Mouse (Mus musculus): Measurements from ENCODE around the gene Rock2. TPM values are rescaled to one million over a fixed set of nuclear protein-coding genes. Genes with fewer than 3 reads are reported as not detected.

The Rock2 gene
- polyA plus RNA-seq, 1 experiment from 2014 or later: 15.7 TPM

GRCm38 (mm10) chr12:16911524-16911923, 16.8 kb downstream of the Rock2 start:
- no peaks in the 10 kb centered on the region for H3K27me3 ChIP-seq
- H3K27ac ChIP-seq: no peak overlapping the region
- peaks cover 8% of the 10 kb centered on the region; the same call in 1 of the 2 replicates for H3K4me1 ChIP-seq (replicated peaks)
- no peak for ATAC-seq
- H3K4me3 ChIP-seq (replicated peaks): no peak overlapping the region
- H3K36me3 ChIP-seq: no peaks in the 10 kb centered on the region
- WGBS: 47% methylated on average over 2 of the region's 3 CpGs
- H3K9me3 ChIP-seq: no peaks in the 10 kb centered on the region
- no peak overlapping the region for H3K4me2 ChIP-seq (replicated peaks)
- no peak overlapping the region for H3K9ac ChIP-seq (replicated peaks)

GRCm38 (mm10) chr12:16912600-16912999, 17.9 kb downstream of the Rock2 start:
- Histone ChIP-seq H3K27ac (no peak overlapping the region), H3K4me2 (replicated peaks) (no peak overlapping the region), H3K27me3 (no peaks in the 10 kb centered on the region), H3K4me1 (replicated peaks) (peaks cover 8% of the 10 kb centered on the region; the same call in 1 of the 2 replicates), H3K9me3 (no peaks in the 10 kb centered on the region), H3K9ac (replicated peaks) (no peak overlapping the region), H3K4me3 (replicated peaks) (no peak overlapping the region), H3K36me3 (no peaks in the 10 kb centered on the region)
- WGBS: 92% methylated on average over 3 of the region's 3 CpGs
- no peak for ATAC-seq

- Histone ChIP-seq H3K9ac (replicated peaks) (no peak overlapping the region), H3K4me1 (replicated peaks) (no peaks in the 10 kb centered on the region), H3K27me3 (no peaks in the 10 kb centered on the region), H3K4me2 (replicated peaks) (no peak overlapping the region), H3K9me3 (no peaks in the 10 kb centered on the region), H3K36me3 (no peaks in the 10 kb centered on the region), H3K4me3 (replicated peaks) (no peak overlapping the region), H3K27ac (no peak overlapping the region)
- no peak for ATAC-seq
Measured at GRCm38 (mm10) chr12:16920186-16920860, 25.6 kb downstream of the Rock2 start.

GRCm38 (mm10) chr12:16927889-16928288, 33.2 kb downstream of the Rock2 start:
- no peak overlapping the region for H3K4me3 ChIP-seq (replicated peaks)
- H3K27ac ChIP-seq: no peak overlapping the region
- no peak overlapping the region for H3K9ac ChIP-seq (replicated peaks)
- no peaks in the 10 kb centered on the region for H3K4me1 ChIP-seq (replicated peaks)
- WGBS: 94% methylated on average over 2 of the region's 2 CpGs
- H3K36me3 ChIP-seq: peaks cover 7% of the 10 kb centered on the region
- H3K4me2 ChIP-seq (replicated peaks): no peak overlapping the region
- H3K9me3 ChIP-seq: no peaks in the 10 kb centered on the region
- ATAC-seq: no peak
- no peaks in the 10 kb centered on the region for H3K27me3 ChIP-seq

GRCm38 (mm10) chr12:16934423-16934822, 39.7 kb downstream of the Rock2 start:
- 0 out of 2 replicates have a peak, but pooled peaks cover 3% of the 10 kb centered on the region for H3K4me1 ChIP-seq (replicated peaks)

GRCm38 (mm10) chr12:16941976-16942375, 47.3 kb downstream of the Rock2 start:
- no peak for ATAC-seq
- no peak overlapping the region for H3K4me2 ChIP-seq (replicated peaks)
- H3K9ac ChIP-seq (replicated peaks): no peak overlapping the region
- 71% methylated on average over 3 of the region's 3 CpGs for WGBS
- H3K9me3 ChIP-seq: no peaks in the 10 kb centered on the region
- H3K4me1 ChIP-seq (replicated peaks): no peaks in the 10 kb centered on the region
- no peaks in the 10 kb centered on the region for H3K27me3 ChIP-seq
- no peak overlapping the region for H3K4me3 ChIP-seq (replicated peaks)
- H3K27ac ChIP-seq: no peak overlapping the region
- H3K36me3 ChIP-seq: peaks cover 6% of the 10 kb centered on the region; the same call in 1 of the 2 replicates

More at GRCm38 (mm10) chr12:16934423-16934822, 39.7 kb downstream of the Rock2 start:
- no peaks in the 10 kb centered on the region for H3K27me3 ChIP-seq
- no peak overlapping the region for H3K27ac ChIP-seq
- H3K4me2 ChIP-seq (replicated peaks): no peak overlapping the region
- H3K36me3 ChIP-seq: peaks cover 5% of the 10 kb centered on the region
- no peak overlapping the region for H3K4me3 ChIP-seq (replicated peaks)
- no peaks in the 10 kb centered on the region for H3K9me3 ChIP-seq
- H3K9ac ChIP-seq (replicated peaks): no peak overlapping the region
- no peak for ATAC-seq
- WGBS: 92% methylated on average over 1 of the region's 1 CpGs

GRCm38 (mm10) chr12:16948239-16948638, 53.5 kb downstream of the Rock2 start:
- H3K4me2 ChIP-seq (replicated peaks): no peak overlapping the region
- no peaks in the 10 kb centered on the region for H3K27me3 ChIP-seq
- ATAC-seq: no peak
- 92% methylated on average over 6 of the region's 6 CpGs for WGBS
- no peaks in the 10 kb centered on the region for H3K9me3 ChIP-seq
- no peak overlapping the region for H3K4me3 ChIP-seq (replicated peaks)
- H3K27ac ChIP-seq: no peak overlapping the region
- H3K4me1 ChIP-seq (replicated peaks): no peaks in the 10 kb centered on the region
- peaks cover 18% of the 10 kb centered on the region for H3K36me3 ChIP-seq
- H3K9ac ChIP-seq (replicated peaks): no peak overlapping the region

GRCm38 (mm10) chr12:16958851-16959250, 64.2 kb downstream of the Rock2 start:
- Histone ChIP-seq H3K4me2 (replicated peaks) (no peak overlapping the region), H3K27me3 (no peaks in the 10 kb centered on the region), H3K4me3 (replicated peaks) (no peak overlapping the region), H3K36me3 (peaks cover 44% of the 10 kb centered on the region), H3K9ac (replicated peaks) (no peak overlapping the region), H3K27ac (no peak overlapping the region), H3K9me3 (no peaks in the 10 kb centered on the region), H3K4me1 (replicated peaks) (no peaks in the 10 kb centered on the region)
- ATAC-seq: no peak
- WGBS: 75% methylated on average over 1 of the region's 1 CpGs

GRCm38 (mm10) chr12:16963354-16963753, 68.7 kb downstream of the Rock2 start:
- ATAC-seq: no peak
- Histone ChIP-seq H3K9ac (replicated peaks) (no peak overlapping the region), H3K27me3 (no peaks in the 10 kb centered on the region), H3K4me1 (replicated peaks) (no peaks in the 10 kb centered on the region), H3K4me3 (replicated peaks) (no peak overlapping the region), H3K27ac (no peak overlapping the region), H3K36me3 (peaks cover 44% of the 10 kb centered on the region), H3K4me2 (replicated peaks) (no peak overlapping the region), H3K9me3 (no peaks in the 10 kb centered on the region)
- 76% methylated on average over 2 of the region's 2 CpGs for WGBS

GRCm38 (mm10) chr12:16966811-16967210, 72.1 kb downstream of the Rock2 start:
- Histone ChIP-seq H3K27me3 (no peaks in the 10 kb centered on the region), H3K4me1 (replicated peaks) (no peaks in the 10 kb centered on the region), H3K4me3 (replicated peaks) (no peak overlapping the region), H3K4me2 (replicated peaks) (no peak overlapping the region), H3K9me3 (no peaks in the 10 kb centered on the region), H3K9ac (replicated peaks) (no peak overlapping the region), H3K27ac (no peak overlapping the region), H3K36me3 (peaks cover 41% of the 10 kb centered on the region)
- no peak for ATAC-seq
- 96% methylated on average over 2 of the region's 2 CpGs for WGBS

GRCm38 (mm10) chr12:16977120-16977519, 82.4 kb downstream of the Rock2 start:
- Histone ChIP-seq H3K36me3 (peaks cover 85% of the 10 kb centered on the region), H3K4me3 (replicated peaks) (no peak overlapping the region)

GRCm38 (mm10) chr12:16985778-16986177, 91.1 kb downstream of the Rock2 start:
- Histone ChIP-seq H3K4me3 (replicated peaks) (no peak overlapping the region), H3K4me2 (replicated peaks) (no peak overlapping the region), H3K9ac (replicated peaks) (no peak overlapping the region), H3K36me3 (peaks cover 24% of the 10 kb centered on the region), H3K4me1 (replicated peaks) (no peaks in the 10 kb centered on the region), H3K27ac (no peak overlapping the region), H3K9me3 (no peaks in the 10 kb centered on the region), H3K27me3 (no peaks in the 10 kb centered on the region)
- WGBS: 92% methylated on average over 1 of the region's 1 CpGs
- ATAC-seq: no peak

More at GRCm38 (mm10) chr12:16977120-16977519, 82.4 kb downstream of the Rock2 start:
- H3K27ac ChIP-seq: no peak overlapping the region
- ATAC-seq: no peak
- no peak overlapping the region for H3K9ac ChIP-seq (replicated peaks)
- H3K4me2 ChIP-seq (replicated peaks): no peak overlapping the region
- no peaks in the 10 kb centered on the region for H3K27me3 ChIP-seq
- H3K4me1 ChIP-seq (replicated peaks): no peaks in the 10 kb centered on the region
- H3K9me3 ChIP-seq: no peaks in the 10 kb centered on the region

GRCm38 (mm10) chr12:16991376-16991775, 96.7 kb downstream of the Rock2 start:
- Histone ChIP-seq H3K27me3 (no peaks in the 10 kb centered on the region), H3K9ac (replicated peaks) (no peak overlapping the region), H3K36me3 (peaks cover 3% of the 10 kb centered on the region; the same call in 1 of the 2 replicates), H3K4me1 (replicated peaks) (no peaks in the 10 kb centered on the region), H3K4me3 (replicated peaks) (no peak overlapping the region), H3K9me3 (no peaks in the 10 kb centered on the region), H3K27ac (no peak overlapping the region), H3K4me2 (replicated peaks) (no peak overlapping the region)
- 77% methylated on average over 2 of the region's 2 CpGs for WGBS
- ATAC-seq: no peak

Measured in midbrain, embryonic 13.5 days (tissue).